Mouse (Mus musculus) retina, adult 2 months (tissue): ENCODE measurements around the gene Elovl2.
A peak's percentile ranks its signal among the peaks of the same experiment; 100 is the strongest.
"Not testable (repeated sequence)": the region's sequence is repeated elsewhere in the genome, so short reads cannot be mapped to it uniquely, and the experiment has no call there.

Experiments used
- DNase-seq: peaks from one replicate; pipeline ENCODE4 v3.0.0-alpha.2; 2012; ENCODE audit warnings: low read depth, low spot score

Elovl2 gene

GRCm38 (mm10) chr13:41235181-41235580 is 15.0 kb upstream of the Elovl2 start:
- DNase-seq: no peak

- DNase-seq: no peak
Observed at GRCm38 (mm10) chr13:41233241-41233640, 13.0 kb upstream of the Elovl2 start.

GRCm38 (mm10) chr13:41232209-41232608 is 12.0 kb upstream of the Elovl2 start:
- no peak for DNase-seq

- no peak for DNase-seq
Observed at GRCm38 (mm10) chr13:41231389-41231983, 11.3 kb upstream of the Elovl2 start.

- DNase-seq: no peak
Observed at GRCm38 (mm10) chr13:41230256-41230655, 10.1 kb upstream of the Elovl2 start.

GRCm38 (mm10) chr13:41228060-41228459 is 7.9 kb upstream of the Elovl2 start:
- no peak for DNase-seq

GRCm38 (mm10) chr13:41226513-41226912 is 6.3 kb upstream of the Elovl2 start:
- DNase-seq: no peak

GRCm38 (mm10) chr13:41219687-41220303 is 410 bp downstream of the Elovl2 start:
- no peak for DNase-seq

- DNase-seq: no peak
Observed at GRCm38 (mm10) chr13:41219056-41219455, 1.1 kb downstream of the Elovl2 start.

- peak; percentile 53 for DNase-seq
Observed at GRCm38 (mm10) chr13:41216236-41216635, 4.0 kb downstream of the Elovl2 start.

GRCm38 (mm10) chr13:41215669-41216068 is 4.5 kb downstream of the Elovl2 start:
- no peak for DNase-seq

- DNase-seq: no peak
Observed at GRCm38 (mm10) chr13:41212558-41213322, 7.5 kb downstream of the Elovl2 start.

- DNase-seq: no peak
Observed at GRCm38 (mm10) chr13:41211276-41211675, 8.9 kb downstream of the Elovl2 start.

- no peak for DNase-seq
Observed at GRCm38 (mm10) chr13:41206241-41206640, 14.0 kb downstream of the Elovl2 start.

- DNase-seq: not testable (repeated sequence)
Observed at GRCm38 (mm10) chr13:41205568-41205967, 14.6 kb downstream of the Elovl2 start.

GRCm38 (mm10) chr13:41203691-41204090 is 16.5 kb downstream of the Elovl2 start:
- no peak for DNase-seq

- DNase-seq: no peak
Observed at GRCm38 (mm10) chr13:41203289-41203688, 16.9 kb downstream of the Elovl2 start.

- no peak for DNase-seq
Observed at GRCm38 (mm10) chr13:41200861-41201260, 19.3 kb downstream of the Elovl2 start.

GRCm38 (mm10) chr13:41195640-41196333 is 24.4 kb downstream of the Elovl2 start:
- DNase-seq: no peak

- no peak for DNase-seq
Observed at GRCm38 (mm10) chr13:41187886-41188285, 32.3 kb downstream of the Elovl2 start.

GRCm38 (mm10) chr13:41158426-41158825 is 61.8 kb downstream of the Elovl2 start:
- DNase-seq: no peak

- no peak for DNase-seq
Observed at GRCm38 (mm10) chr13:41153146-41153545, 67.1 kb downstream of the Elovl2 start.
